Mouse (Mus musculus): ENCODE data around the gene Sp6. TPM values are rescaled to one million over a fixed set of nuclear protein-coding genes. Genes with fewer than 3 reads are reported as not detected.

Gene Sp6
- polyA plus RNA-seq, 1 experiment from 2014 or later: 0.29 TPM

DNA sequence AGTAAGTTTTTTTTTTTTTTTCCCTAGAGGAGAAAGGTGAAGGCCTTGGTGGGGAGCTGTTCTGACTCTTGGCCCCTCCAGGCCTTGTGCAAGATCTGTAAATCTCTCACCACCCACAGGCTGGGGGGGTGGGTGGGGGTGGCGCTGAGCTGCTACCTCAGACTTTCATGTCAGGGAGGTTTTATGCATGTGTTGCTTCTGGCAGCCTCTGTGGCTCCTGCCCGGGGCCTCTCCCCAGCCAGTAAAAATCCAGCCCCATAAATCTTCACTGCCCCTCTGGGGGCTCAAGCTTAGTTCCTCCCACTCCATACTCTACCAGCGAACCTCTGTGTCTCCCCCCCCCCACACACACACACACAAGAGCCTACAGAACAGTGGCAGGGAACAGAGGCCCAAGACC, 26.7 kb upstream of the Sp6 start:
- ATAC-seq: no peak

DNA sequence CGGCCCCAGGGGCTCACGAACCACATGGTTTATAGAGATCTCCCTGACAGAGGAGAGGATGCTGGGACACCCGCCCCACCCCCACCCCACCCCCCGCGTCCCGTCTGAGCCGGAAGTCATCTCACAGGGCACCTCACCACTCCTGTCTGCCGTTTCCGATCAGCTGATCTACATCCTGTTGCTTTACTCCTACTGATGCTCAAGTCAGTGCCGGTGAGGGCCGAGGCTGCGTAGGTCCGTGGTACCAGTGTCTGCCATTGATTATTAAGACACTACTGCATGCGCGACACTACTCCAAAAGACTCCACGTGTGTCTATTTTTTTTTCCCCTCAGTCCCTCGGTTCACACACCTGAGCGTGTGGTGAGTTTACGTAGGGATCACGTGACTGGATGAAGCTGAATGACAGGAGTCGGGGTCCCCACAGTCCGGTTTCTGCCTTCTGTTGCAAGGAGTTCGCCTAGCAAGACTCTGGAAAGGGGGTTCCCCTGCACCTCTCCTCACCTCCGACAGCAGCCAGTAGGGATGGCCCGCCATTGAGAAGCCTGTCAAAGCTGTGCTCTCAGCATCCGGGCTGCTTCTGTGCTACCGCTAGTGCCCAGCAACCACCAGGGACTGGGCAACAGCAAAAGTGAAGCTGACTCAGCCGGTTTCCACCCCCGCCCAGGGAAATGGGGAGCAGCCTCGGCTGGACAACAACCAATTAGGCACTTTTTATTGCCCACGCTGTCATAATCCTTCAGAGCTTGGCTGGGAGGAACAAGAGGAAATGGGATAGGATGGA, 25.1 kb upstream of the Sp6 start:
- 7% methylated on average over 31 of the region's 31 CpGs for WGBS
- Histone ChIP-seq H3K27me3 (replicated peaks) (no peaks in the 10 kb centered on the region), H3K4me1 (replicated peaks) (peaks cover 21% of the 10 kb centered on the region), H3K27ac (no peak overlapping the region), H3K4me2 (replicated peaks) (peak overlapping the region; percentile 53), H3K4me3 (replicated peaks) (peak overlapping the region; percentile 12), H3K9ac (no peak overlapping the region), H3K9me3 (no peaks in the 10 kb centered on the region), H3K36me3 (no peaks in the 10 kb centered on the region)
- peak; percentile 42 for ATAC-seq

More for the DNA sequence above, 26.7 kb upstream of the Sp6 start:
- H3K9me3 ChIP-seq: no peaks in the 10 kb centered on the region
- WGBS: 25% methylated on average over 3 of the region's 3 CpGs
- no peak overlapping the region for H3K4me3 ChIP-seq (replicated peaks)
- no peaks in the 10 kb centered on the region for H3K36me3 ChIP-seq
- H3K27ac ChIP-seq: no peak overlapping the region
- no peak overlapping the region for H3K9ac ChIP-seq
- H3K27me3 ChIP-seq (replicated peaks): no peaks in the 10 kb centered on the region
- peaks cover 10% of the 10 kb centered on the region for H3K4me1 ChIP-seq (replicated peaks)
- no peak overlapping the region for H3K4me2 ChIP-seq (replicated peaks)

DNA sequence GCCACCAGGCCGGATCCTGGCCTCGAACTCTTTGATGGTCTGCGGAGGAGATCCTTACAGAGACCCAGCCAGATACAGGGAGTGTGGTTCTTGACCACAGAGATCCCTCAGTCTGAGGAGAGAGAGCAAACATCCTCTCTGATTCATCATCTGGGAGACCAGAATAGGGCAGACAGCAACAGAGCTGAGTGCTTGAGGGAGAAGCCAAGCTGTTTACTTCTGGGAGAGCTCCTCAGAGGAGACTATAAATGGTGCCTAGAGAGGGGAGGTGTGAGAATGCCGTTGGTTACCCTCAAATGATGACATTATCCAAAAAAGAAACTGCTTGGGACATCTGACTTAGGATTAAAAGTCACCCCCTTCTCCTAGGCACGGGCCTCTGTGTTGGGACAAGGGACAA, 21.7 kb upstream of the Sp6 start:
- Histone ChIP-seq H3K9me3 (no peaks in the 10 kb centered on the region), H3K27me3 (replicated peaks) (0 out of 2 replicates have a peak, but pooled peaks cover 4% of the 10 kb centered on the region), H3K4me1 (replicated peaks) (peaks cover 31% of the 10 kb centered on the region), H3K27ac (no peak overlapping the region; the same call in 1 of the 2 replicates), H3K36me3 (no peaks in the 10 kb centered on the region), H3K9ac (no peak overlapping the region), H3K4me3 (replicated peaks) (no peak overlapping the region), H3K4me2 (replicated peaks) (no peak overlapping the region)
- 63% methylated on average over 5 of the region's 5 CpGs for WGBS
- no peak for ATAC-seq

DNA sequence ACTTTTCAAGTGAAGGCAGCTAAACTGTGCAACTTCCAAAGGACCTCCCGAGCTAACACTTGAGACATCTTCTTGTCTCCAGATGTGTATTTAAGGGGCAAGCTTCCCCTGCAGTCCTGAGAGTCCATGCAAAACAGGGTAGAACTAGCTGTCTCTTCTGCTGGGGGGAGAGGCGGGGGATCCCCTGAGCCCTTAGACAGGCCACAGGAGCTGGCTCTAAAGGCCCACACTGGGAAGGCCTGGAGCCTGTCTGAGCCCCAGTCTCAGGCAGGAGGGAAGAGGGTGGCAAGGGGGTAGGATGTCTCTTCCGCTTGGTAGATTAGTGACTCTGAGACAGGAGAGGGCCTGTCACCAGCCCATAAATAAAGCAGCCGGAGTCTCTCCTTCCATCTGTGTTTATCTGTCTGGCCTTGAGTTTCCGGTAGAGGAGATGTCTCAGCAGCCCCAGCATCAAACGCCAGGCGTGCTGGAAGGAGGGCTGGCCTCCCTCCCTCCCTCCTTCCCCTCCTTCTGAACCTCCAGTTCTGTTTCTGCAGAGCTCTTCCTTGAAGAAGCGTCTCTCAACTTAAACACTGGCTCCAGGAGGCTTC, 20.4 kb upstream of the Sp6 start:
- H3K4me1 ChIP-seq (replicated peaks): peaks cover 36% of the 10 kb centered on the region
- H3K9ac ChIP-seq: no peak overlapping the region
- ATAC-seq: peak; percentile 50
- 0 out of 2 replicates have a peak, but pooled peaks cover 4% of the 10 kb centered on the region for H3K27me3 ChIP-seq (replicated peaks)
- WGBS: 25% methylated on average over 8 of the region's 8 CpGs
- H3K27ac ChIP-seq: peak overlapping the region; percentile 61
- H3K4me2 ChIP-seq (replicated peaks): no peak overlapping the region
- no peaks in the 10 kb centered on the region for H3K9me3 ChIP-seq
- H3K4me3 ChIP-seq (replicated peaks): no peak overlapping the region
- no peaks in the 10 kb centered on the region for H3K36me3 ChIP-seq

DNA sequence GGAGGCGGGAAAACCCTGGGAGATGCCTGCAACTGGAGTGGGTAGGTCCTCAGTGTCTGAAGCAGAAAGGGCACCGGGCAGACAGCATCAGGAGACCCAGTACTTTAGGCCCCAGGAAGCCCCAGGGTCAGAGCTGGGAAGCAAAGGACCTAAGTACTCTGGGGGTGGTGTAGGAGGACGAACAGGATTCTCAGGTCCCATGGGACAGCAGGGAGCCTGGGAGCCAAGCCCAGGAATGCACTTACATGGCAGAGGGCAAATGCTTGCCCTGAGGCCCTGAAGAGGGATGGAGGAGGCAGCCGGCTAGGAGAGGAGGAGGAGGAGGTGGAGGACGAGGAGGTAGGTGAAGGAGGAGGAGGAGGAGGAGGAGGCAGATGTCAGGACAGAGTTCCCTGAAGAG, 18.2 kb upstream of the Sp6 start:
- H3K4me1 ChIP-seq (replicated peaks): peaks cover 28% of the 10 kb centered on the region

DNA sequence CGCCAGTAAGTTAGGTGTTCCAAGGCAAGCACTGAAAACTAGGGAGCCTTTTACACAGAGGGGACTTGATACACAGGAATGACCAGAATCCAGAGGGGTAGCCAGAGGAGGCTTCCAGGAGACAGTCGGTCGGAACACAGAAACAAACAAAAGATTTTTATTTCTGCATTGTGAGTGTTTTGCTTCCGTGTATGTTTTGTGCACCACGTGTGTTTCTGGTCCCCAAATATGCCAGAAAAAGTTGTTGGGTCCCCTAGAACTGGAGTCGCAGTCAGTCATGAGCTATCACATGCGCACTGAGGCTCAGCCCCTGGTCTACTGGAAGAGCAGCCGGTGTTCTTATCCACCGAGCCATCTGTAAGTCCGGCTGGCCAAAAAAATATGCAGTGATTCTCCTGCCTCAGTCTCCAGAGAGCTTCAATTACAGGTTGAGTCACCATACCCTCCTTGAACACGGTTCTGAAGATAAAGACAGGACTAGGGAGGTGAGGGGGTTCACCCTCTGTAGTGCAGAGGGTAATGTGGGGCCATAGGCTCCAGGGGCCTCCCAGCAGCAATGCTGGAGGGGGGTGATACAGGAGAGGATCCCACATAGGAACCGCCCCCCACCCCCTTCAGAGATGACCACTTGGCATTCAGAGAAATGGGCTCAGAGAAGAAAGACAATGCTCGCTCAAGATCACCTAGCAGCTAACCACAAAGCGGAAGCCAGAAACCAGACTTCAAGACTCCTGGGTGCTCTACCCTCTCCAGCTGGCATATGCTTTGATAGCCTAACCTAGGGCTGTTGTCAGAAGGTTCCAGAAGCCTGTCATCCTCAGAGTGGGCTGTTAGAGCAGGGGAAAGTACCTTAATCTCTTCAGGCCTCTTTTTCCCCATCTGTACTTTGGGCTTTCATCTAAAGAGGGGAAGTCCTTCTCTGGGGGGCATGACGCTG, 17.1 kb upstream of the Sp6 start:
- WGBS: 79% methylated on average over 15 of the region's 15 CpGs
- Histone ChIP-seq H3K4me1 (replicated peaks) (peaks cover 28% of the 10 kb centered on the region), H3K9ac (no peak overlapping the region), H3K4me3 (replicated peaks) (no peak overlapping the region), H3K27ac (no peak overlapping the region), H3K9me3 (no peaks in the 10 kb centered on the region), H3K36me3 (no peaks in the 10 kb centered on the region), H3K27me3 (replicated peaks) (peaks cover 4% of the 10 kb centered on the region), H3K4me2 (replicated peaks) (no peak overlapping the region)
- no peak for ATAC-seq

More for the DNA sequence above, 18.2 kb upstream of the Sp6 start:
- Histone ChIP-seq H3K36me3 (no peaks in the 10 kb centered on the region), H3K4me3 (replicated peaks) (no peak overlapping the region), H3K27ac (no peak overlapping the region), H3K27me3 (replicated peaks) (peaks cover 4% of the 10 kb centered on the region), H3K4me2 (replicated peaks) (no peak overlapping the region), H3K9me3 (no peaks in the 10 kb centered on the region), H3K9ac (no peak overlapping the region)
- no peak for ATAC-seq
- WGBS: 45% methylated on average over 5 of the region's 5 CpGs

DNA sequence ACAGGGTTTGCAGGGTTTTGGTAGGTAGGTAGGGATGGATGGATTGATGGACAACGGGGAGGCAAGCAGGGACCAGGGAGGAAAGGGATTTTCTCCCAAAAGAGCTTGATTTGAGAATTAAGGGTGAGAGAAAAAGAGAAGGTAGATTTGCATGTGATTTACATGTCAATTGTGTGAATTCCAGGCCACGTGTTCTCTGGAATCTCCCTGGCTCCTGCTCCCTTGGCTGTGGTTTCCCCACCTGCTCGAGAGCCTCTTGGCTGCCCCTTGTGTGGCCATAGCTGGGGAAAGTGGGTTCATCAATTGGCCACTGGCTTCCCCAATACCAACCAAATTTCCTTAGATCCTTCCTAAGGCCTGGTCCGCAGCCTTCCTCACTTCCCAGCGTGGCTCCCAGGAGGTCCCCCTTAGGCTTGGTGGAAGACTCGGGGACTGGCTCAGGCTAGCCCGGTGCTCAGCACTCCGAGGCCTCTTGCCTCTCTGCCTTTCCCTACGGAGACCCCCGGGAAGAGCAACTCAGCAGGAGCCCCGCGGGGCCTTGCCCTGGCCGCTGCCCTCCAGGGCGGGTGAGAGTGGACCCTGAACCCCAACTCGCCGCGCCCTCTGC, 16.3 kb upstream of the Sp6 start:
- 29% methylated on average over 17 of the region's 17 CpGs for WGBS
- Histone ChIP-seq H3K4me3 (replicated peaks) (peak overlapping the region; percentile 29), H3K27me3 (replicated peaks) (peaks cover 4% of the 10 kb centered on the region), H3K27ac (no peak overlapping the region), H3K4me2 (replicated peaks) (peak overlapping the region; percentile 75), H3K4me1 (replicated peaks) (peaks cover 28% of the 10 kb centered on the region), H3K9me3 (no peaks in the 10 kb centered on the region), H3K36me3 (no peaks in the 10 kb centered on the region), H3K9ac (peak overlapping the region; percentile 48)
- peak; percentile 51; the same call in 1 of the 2 replicates for ATAC-seq

DNA sequence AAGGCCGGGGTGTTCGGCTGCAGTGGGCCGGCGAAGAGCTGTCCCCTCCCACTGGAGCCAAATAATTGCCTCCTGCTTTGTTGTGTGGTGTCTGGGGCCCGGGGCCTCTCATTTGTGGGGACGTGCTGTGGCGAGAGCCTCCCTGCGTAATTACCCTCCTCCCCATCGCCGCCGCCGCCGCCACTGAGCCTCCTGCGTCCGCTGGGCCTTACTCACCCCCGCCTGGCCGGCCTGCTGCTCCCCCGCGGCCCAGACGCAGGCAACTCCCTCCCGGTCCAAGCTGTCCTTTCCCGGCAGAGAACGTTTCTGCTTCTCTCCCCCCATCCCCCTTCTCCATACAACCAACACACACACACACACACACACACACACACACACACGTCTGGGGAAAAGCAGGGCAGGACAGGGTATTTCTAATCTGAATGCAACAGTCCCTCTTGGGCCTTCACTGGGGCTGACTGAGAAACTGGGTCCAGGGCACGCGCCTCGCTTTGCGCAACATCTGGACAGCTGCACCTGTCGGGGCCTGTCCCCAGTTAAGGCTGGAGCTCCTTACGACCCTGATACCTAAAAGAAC, 15.7 kb upstream of the Sp6 start:
- Histone ChIP-seq H3K9ac (peak overlapping the region; percentile 48), H3K27ac (no peak overlapping the region), H3K9me3 (no peaks in the 10 kb centered on the region), H3K27me3 (replicated peaks) (peaks cover 4% of the 10 kb centered on the region), H3K4me2 (replicated peaks) (peak overlapping the region; percentile 75), H3K4me1 (replicated peaks) (peaks cover 23% of the 10 kb centered on the region), H3K36me3 (no peaks in the 10 kb centered on the region), H3K4me3 (replicated peaks) (peak overlapping the region; percentile 29)
- WGBS: 10% methylated on average over 30 of the region's 30 CpGs
- peak; percentile 50 for ATAC-seq

DNA sequence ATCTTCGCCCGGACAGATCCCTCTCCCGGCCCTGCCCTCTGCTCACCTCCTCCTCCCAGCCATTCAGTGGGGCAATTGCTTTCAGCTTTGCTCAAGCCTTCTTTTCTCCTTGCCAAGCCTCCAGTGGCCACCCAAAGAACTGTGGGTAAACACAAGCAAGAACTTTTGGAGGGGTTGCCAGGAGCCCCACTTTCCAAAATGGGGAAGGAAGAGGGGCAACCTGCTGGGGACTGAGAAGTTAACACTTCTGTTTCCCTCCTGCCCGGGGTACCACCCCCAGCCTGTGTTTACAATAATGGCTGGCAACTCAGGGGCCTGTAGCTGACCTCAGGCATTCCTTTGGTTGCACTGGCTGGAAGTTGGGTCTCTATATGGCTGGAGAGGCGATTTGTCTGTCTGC, 10.0 kb upstream of the Sp6 start:
- no peak overlapping the region for H3K27ac ChIP-seq
- no peaks in the 10 kb centered on the region for H3K36me3 ChIP-seq
- ATAC-seq: no peak
- no peak overlapping the region for H3K4me2 ChIP-seq (replicated peaks)
- peaks cover 7% of the 10 kb centered on the region for H3K27me3 ChIP-seq (replicated peaks)
- H3K4me1 ChIP-seq (replicated peaks): no peaks in the 10 kb centered on the region
- 29% methylated on average over 5 of the region's 5 CpGs for WGBS
- H3K4me3 ChIP-seq (replicated peaks): no peak overlapping the region
- H3K9ac ChIP-seq: no peak overlapping the region
- no peaks in the 10 kb centered on the region for H3K9me3 ChIP-seq

DNA sequence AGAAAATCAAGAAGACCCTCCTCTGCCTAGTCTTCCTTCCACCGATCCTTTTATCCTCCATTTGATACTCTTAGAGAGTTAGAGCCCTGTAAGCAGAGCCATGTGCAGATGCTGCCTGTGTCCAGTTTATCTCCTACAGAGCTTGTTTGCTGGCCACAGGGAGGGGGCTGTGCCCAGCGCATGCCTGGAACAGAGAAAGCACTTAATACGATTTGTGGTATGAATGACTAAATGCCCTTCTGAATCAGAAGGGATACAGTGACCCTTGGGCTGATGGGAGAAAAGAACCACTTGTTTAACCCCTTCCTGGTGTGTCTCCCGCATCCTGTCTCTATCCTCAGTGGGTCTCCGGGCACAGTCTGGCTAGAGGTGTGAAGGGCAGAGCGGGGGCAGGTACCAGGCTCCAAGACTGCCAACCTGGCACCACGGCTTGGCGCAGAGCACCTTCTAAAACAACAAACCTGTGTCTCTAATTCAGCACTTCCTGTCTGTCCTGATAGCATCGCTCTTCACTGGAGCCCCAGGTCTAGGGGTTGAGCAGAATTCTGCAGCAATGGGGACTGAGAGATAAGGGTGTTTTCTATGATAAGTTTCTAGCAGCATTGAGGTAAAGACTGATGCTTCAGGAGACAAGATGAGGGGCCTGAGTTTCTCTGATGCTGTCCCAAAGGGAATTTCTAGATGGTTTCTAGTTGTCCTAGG, 6.0 kb upstream of the Sp6 start:
- WGBS: 57% methylated on average over 9 of the region's 9 CpGs
- Histone ChIP-seq H3K9me3 (no peaks in the 10 kb centered on the region), H3K4me1 (replicated peaks) (no peaks in the 10 kb centered on the region), H3K36me3 (no peaks in the 10 kb centered on the region), H3K4me3 (replicated peaks) (no peak overlapping the region), H3K4me2 (replicated peaks) (no peak overlapping the region), H3K27ac (no peak overlapping the region), H3K9ac (no peak overlapping the region), H3K27me3 (replicated peaks) (peaks cover 22% of the 10 kb centered on the region)
- ATAC-seq: no peak

DNA sequence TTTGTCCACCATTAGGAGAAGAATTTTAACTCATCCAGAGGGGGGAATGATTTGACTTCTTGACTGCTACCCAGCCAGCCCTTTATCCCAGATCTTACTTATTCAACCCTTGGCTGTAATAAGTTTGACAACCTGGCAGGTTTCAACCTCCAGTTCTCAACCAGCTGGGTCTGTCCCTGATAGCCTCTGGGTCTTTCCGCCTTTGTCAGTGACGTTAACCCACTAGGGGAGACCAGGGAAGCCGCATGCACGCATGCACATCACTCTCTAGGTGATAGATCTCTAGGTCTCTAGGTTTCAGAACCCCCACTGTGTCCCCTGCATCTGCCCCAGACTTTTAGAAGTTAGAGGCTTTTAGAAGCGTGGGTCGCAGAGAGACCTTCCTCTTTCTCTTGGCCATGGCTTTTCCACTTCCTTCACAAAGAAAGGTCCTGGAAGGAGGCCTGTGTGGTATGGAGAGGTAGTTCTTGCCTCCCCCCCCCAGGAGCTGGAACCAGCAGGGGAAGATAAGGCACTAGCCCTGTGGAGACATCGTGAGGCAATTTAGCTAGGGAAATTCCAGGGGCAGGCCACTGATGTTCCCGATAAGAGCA, 3.9 kb upstream of the Sp6 start:
- H3K27me3 ChIP-seq (replicated peaks): peaks cover 22% of the 10 kb centered on the region
- H3K9me3 ChIP-seq: no peaks in the 10 kb centered on the region
- H3K4me3 ChIP-seq (replicated peaks): no peak overlapping the region
- H3K27ac ChIP-seq: no peak overlapping the region
- H3K9ac ChIP-seq: no peak overlapping the region
- no peak overlapping the region for H3K4me2 ChIP-seq (replicated peaks)
- H3K36me3 ChIP-seq: no peaks in the 10 kb centered on the region
- H3K4me1 ChIP-seq (replicated peaks): 0 out of 2 replicates have a peak, but pooled peaks cover 3% of the 10 kb centered on the region
- no peak for ATAC-seq
- WGBS: 46% methylated on average over 8 of the region's 8 CpGs
